Comparison of ENCODE assay signal across 8 mouse cellular contexts in the genomic region with DNA sequence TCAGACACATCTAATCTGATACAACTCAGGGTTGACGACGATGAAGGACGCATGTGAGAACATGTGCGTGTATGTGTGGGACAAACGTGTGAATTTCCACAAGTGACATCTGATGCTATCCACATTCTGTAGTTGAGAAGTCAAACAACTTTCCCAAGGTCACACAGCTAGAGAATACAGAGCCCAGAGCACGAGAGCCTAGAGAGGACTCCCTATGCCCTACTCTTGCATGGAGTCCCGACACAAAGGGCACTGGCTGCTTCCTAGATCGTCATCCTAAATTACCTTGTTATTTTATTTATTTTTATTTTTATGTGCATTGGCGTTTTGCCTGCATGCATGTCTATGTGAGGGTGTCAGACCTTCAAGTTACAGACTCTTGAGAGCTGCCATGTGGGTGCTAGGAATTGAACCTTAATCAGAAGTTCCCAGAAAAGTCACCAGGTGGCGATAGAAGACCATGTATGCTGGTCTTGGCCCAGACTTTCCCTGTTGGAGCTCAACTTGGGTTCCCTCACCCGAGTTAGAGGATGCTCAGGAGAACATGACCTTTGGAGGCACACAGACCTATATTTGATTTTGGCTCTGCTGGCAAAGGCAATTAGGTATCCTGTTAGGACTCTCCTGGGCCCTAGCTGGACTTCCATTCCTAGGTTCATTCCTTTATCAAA. TPM values are rescaled to one million over a fixed set of nuclear protein-coding genes. Genes with fewer than 3 reads are reported as not detected.
DNase-seq lines count a peak whose midpoint lies in the region; ATAC-seq and TF ChIP-seq lines count a peak whose summit lies in the region.

No protein-coding gene starts in this region.

- H3K27ac ChIP-seq in embryonic facial prominence, embryonic 11.5 days (replicated peaks; ENCODE audit: low read depth, low read length): no peak overlapping the region
- no peak overlapping the region for H3K27ac ChIP-seq in layer of hippocampus, adult 2 months
- no peak overlapping the region for H3K27ac ChIP-seq in lung, postnatal 0 days (ENCODE audit: low read length)

- no peak overlapping the region for H3K4me3 ChIP-seq in embryonic facial prominence, embryonic 11.5 days (ENCODE audit: low read depth, low read length)
- no peak overlapping the region for H3K4me3 ChIP-seq in layer of hippocampus, adult 2 months
- H3K4me3 ChIP-seq in lung, postnatal 0 days (ENCODE audit: low read depth, low read length): no peak overlapping the region

- WGBS in embryonic facial prominence, embryonic 11.5 days: 55% methylated on average over 11 of the region's 11 CpGs
- 53% methylated on average over 11 of the region's 11 CpGs for WGBS in lung, postnatal 0 days

- ATAC-seq in embryonic facial prominence, embryonic 11.5 days (replicated peaks; ENCODE audit: insufficient number of reproducible peaks, low FRiP score, low TSS enrichment, low read depth): 0 out of 2 replicates have a peak, but pooled peaks have one; percentile 15
- peak; percentile 80 to 86 for ATAC-seq in hematopoietic stem cell, adult 5-6 weeks (replicated peaks in 1 of 2; ENCODE audit: insufficient read depth in 1 of 2, low FRiP score in 2 of 2, low TSS enrichment in 1 of 2, low read depth in 1 of 2, poor library complexity in 2 of 2, severe bottlenecking in 2 of 2)
- ATAC-seq in lung, postnatal 0 days: peak; percentile 57
- no peak for ATAC-seq in erythroblast, adult 5-6 weeks (replicated peaks; ENCODE audit: low FRiP score, poor library complexity, severe bottlenecking)

- no peaks in the 10 kb centered on the region for H3K36me3 ChIP-seq in embryonic facial prominence, embryonic 11.5 days (replicated peaks; ENCODE audit: control insufficient read depth, insufficient read depth, low read depth, low read length)
- no peaks in the 10 kb centered on the region for H3K36me3 ChIP-seq in lung, postnatal 0 days (ENCODE audit: insufficient read depth, low read length)

- no peak overlapping the region for H3K4me2 ChIP-seq in embryonic facial prominence, embryonic 11.5 days (ENCODE audit: low read depth, low read length)
- no peak overlapping the region for H3K4me2 ChIP-seq in lung, postnatal 0 days (replicated peaks; ENCODE audit: low read depth, low read length)

- DNase-seq in ES-CJ7 (ENCODE audit: low read depth, low spot score): peak; percentile 74
- DNase-seq in adrenal gland, postnatal 25 days: peak; percentile 36
- peak; percentile 88 for DNase-seq in embryonic facial prominence, embryonic 11.5 days (ENCODE audit: low spot score)
- DNase-seq in layer of hippocampus, adult 2 months (ENCODE audit: low spot score in 2 of 2): peak; percentile 74 to 84
- peak; percentile 86 for DNase-seq in lung, postnatal 0 days (ENCODE audit: low spot score)
- peak; percentile 53 for DNase-seq in retina, postnatal 7 days (ENCODE audit: low read depth, low spot score)

- H3K9ac ChIP-seq in embryonic facial prominence, embryonic 11.5 days (replicated peaks; ENCODE audit: low read length): no peak overlapping the region
- H3K9ac ChIP-seq in lung, postnatal 0 days (replicated peaks; ENCODE audit: low read depth): no peak overlapping the region

- no peaks in the 10 kb centered on the region for H3K9me3 ChIP-seq in embryonic facial prominence, embryonic 11.5 days (replicated peaks; ENCODE audit: control insufficient read depth, low read length)
- H3K9me3 ChIP-seq in lung, postnatal 0 days (ENCODE audit: low read length): no peaks in the 10 kb centered on the region

- no peaks in the 10 kb centered on the region for H3K4me1 ChIP-seq in embryonic facial prominence, embryonic 11.5 days (ENCODE audit: control insufficient read depth, insufficient read depth, low read length)
- H3K4me1 ChIP-seq in lung, postnatal 0 days (ENCODE audit: insufficient read depth, low read depth, low read length): no peaks in the 10 kb centered on the region

- no peaks in the 10 kb centered on the region for H3K27me3 ChIP-seq in embryonic facial prominence, embryonic 11.5 days (ENCODE audit: control insufficient read depth, insufficient read depth, low read length)
- H3K27me3 ChIP-seq in lung, postnatal 0 days (replicated peaks; ENCODE audit: insufficient read depth, low read length): no peaks in the 10 kb centered on the region

- TF ChIP-seq EP300 in lung, postnatal 0 days (IDR thresholded peaks at IDR 0.05): no peak

- TF ChIP-seq CTCF in layer of hippocampus, adult 2 months (conservative IDR thresholded peaks at IDR 0.05): peak; percentile 95
- peak; percentile 90 for TF ChIP-seq CTCF in lung, postnatal 0 days (IDR thresholded peaks at IDR 0.05)

RNA-seq across cellular contexts. Expression of gene Gm45521, which starts 7.3 kb away (rescaled TPM):
- total RNA-seq in adrenal gland, postnatal 25 days (2021): not detected in 2 replicates
- not detected in 2 replicates for polyA plus RNA-seq in embryonic facial prominence, embryonic 11.5 days (2014; fragmentation: Nextera tagmentation; extraction: Ambion mirVana)
- not detected in 2 replicates for total RNA-seq in hematopoietic stem cell, adult 5-6 weeks (2017)
- total RNA-seq in layer of hippocampus, adult 2 months (2021): not detected
- not detected in 2 replicates for polyA plus RNA-seq in lung, postnatal 0 days (2015; fragmentation: Nextera tagmentation; extraction: Ambion mirVana)
- total RNA-seq in erythroblast, adult 5-6 weeks (2015; ENCODE audit: low replicate concordance): not detected in 2 replicates
- not detected in 2 replicates for total RNA-seq in erythroblast, adult 5-6 weeks (2017; ENCODE audit: low replicate concordance)

RNA-seq across cellular contexts. Expression of gene Dnase1l3, which starts 30.0 kb away (rescaled TPM):
- 0.33 and 0.39 TPM in 2 replicates for total RNA-seq in adrenal gland, postnatal 25 days (2021)
- polyA plus RNA-seq in embryonic facial prominence, embryonic 11.5 days (2014; fragmentation: Nextera tagmentation; extraction: Ambion mirVana): 0.08 TPM in 1 of 2 replicates, not detected in the other
- 0.13 TPM in 1 of 2 replicates, not detected in the other for total RNA-seq in hematopoietic stem cell, adult 5-6 weeks (2017)
- total RNA-seq in layer of hippocampus, adult 2 months (2021): not detected
- 0.02 and 0.07 TPM in 2 replicates for polyA plus RNA-seq in lung, postnatal 0 days (2015; fragmentation: Nextera tagmentation; extraction: Ambion mirVana)
- 0.19 TPM in 1 of 2 replicates, not detected in the other for total RNA-seq in erythroblast, adult 5-6 weeks (2015; ENCODE audit: low replicate concordance)
- total RNA-seq in erythroblast, adult 5-6 weeks (2017; ENCODE audit: low replicate concordance): not detected in 2 replicates

RNA-seq across cellular contexts. Expression of gene Abhd6, which starts 38.3 kb away (rescaled TPM):
- total RNA-seq in adrenal gland, postnatal 25 days (2021): 90.3 and 96.4 TPM in 2 replicates
- polyA plus RNA-seq in embryonic facial prominence, embryonic 11.5 days (2014; fragmentation: Nextera tagmentation; extraction: Ambion mirVana): 21.0 and 22.5 TPM in 2 replicates
- 5.1 and 6.6 TPM in 2 replicates for total RNA-seq in hematopoietic stem cell, adult 5-6 weeks (2017)
- 10 to 100 TPM; 77.1 to 78.0 TPM for total RNA-seq in layer of hippocampus, adult 2 months (2021)
- 10.8 and 11.9 TPM in 2 replicates for polyA plus RNA-seq in lung, postnatal 0 days (2015; fragmentation: Nextera tagmentation; extraction: Ambion mirVana)
- not detected in 2 replicates for total RNA-seq in erythroblast, adult 5-6 weeks (2015; ENCODE audit: low replicate concordance)
- not detected in 2 replicates for total RNA-seq in erythroblast, adult 5-6 weeks (2017; ENCODE audit: low replicate concordance)

Comparison
In these comparisons a context has a peak if more than half of its experiments do, and no peak if none do; other contexts are left out.
1. DNase-seq: peak in every context shown above with its lines; median percentile 88 in embryonic facial prominence, embryonic 11.5 days; 86 in lung, postnatal 0 days; 79 in layer of hippocampus, adult 2 months; 74 in ES-CJ7; 53 in retina, postnatal 7 days; 36 in adrenal gland, postnatal 25 days.
2. RNA of gene Abhd6, which starts 38.3 kb away (total RNA-seq): 90.3 to 96.4 TPM in adrenal gland, postnatal 25 days and 77.1 to 78.0 TPM in layer of hippocampus, adult 2 months; 5.1 to 6.6 TPM in hematopoietic stem cell, adult 5-6 weeks and not detected in erythroblast, adult 5-6 weeks; every median in the first group is over 10 times any median in the second.